Comparison of ENCODE assay signal across 8 mouse cellular contexts in genomic region chr13:64400801-64401361, GRCm38 (mm10). TPM values are rescaled to one million over a fixed set of nuclear protein-coding genes. Genes with fewer than 3 reads are reported as not detected.
DNase-seq lines count a peak whose midpoint lies in the region; ATAC-seq and TF ChIP-seq lines count a peak whose summit lies in the region.

No protein-coding gene starts in this region.

- TF ChIP-seq POLR2A in brain, embryonic 14.5 days (IDR thresholded peaks at IDR 0.05; ENCODE audit: borderline replicate concordance, extremely low read depth, insufficient read depth, insufficient read length, poor library complexity, severe bottlenecking), result no peak
- TF ChIP-seq POLR2A in limb, embryonic 14.5 days (IDR thresholded peaks at IDR 0.05; ENCODE audit: borderline replicate concordance, extremely low read depth, insufficient read depth, insufficient read length), result no peak

- H3K4me2 ChIP-seq in heart, embryonic 12.5 days, result peak overlapping the region; percentile 22; the same call in 1 of the 2 replicates
- H3K4me2 ChIP-seq in limb, embryonic 14.5 days (replicated peaks; ENCODE audit: low read depth, low read length, severe bottlenecking), result no peak overlapping the region

- no peaks in the 10 kb centered on the region for H3K36me3 ChIP-seq in heart, embryonic 10.5 days
- H3K36me3 ChIP-seq in heart, embryonic 12.5 days, result no peaks in the 10 kb centered on the region
- H3K36me3 ChIP-seq in limb, embryonic 14.5 days (ENCODE audit: control insufficient read depth, insufficient read depth, low read length), result no peaks in the 10 kb centered on the region
- no peaks in the 10 kb centered on the region for H3K36me3 ChIP-seq in midbrain, embryonic 10.5 days

- H3K4me1 ChIP-seq in heart, embryonic 10.5 days, result peaks cover 3% of the 10 kb centered on the region; the same call in 1 of the 2 replicates
- peaks cover 16% of the 10 kb centered on the region; the same call in 1 of the 2 replicates for H3K4me1 ChIP-seq in heart, embryonic 12.5 days (replicated peaks)
- 0 out of 2 replicates have a peak, but pooled peaks cover 5% of the 10 kb centered on the region for H3K4me1 ChIP-seq in limb, embryonic 14.5 days (ENCODE audit: control insufficient read depth, insufficient read depth, low read length)
- no peaks in the 10 kb centered on the region for H3K4me1 ChIP-seq in midbrain, embryonic 10.5 days

- WGBS in heart, embryonic 10.5 days, result 49% methylated on average over 7 of the region's 7 CpGs
- WGBS in heart, embryonic 12.5 days, result 43% methylated on average over 7 of the region's 7 CpGs
- WGBS in limb, embryonic 14.5 days, result 30% methylated on average over 7 of the region's 7 CpGs
- WGBS in midbrain, embryonic 10.5 days, result 75% methylated on average over 7 of the region's 7 CpGs

- H3K9ac ChIP-seq in heart, embryonic 12.5 days, result no peak overlapping the region
- no peak overlapping the region for H3K9ac ChIP-seq in limb, embryonic 14.5 days (ENCODE audit: low read depth, low read length, severe bottlenecking)

- no peaks in the 10 kb centered on the region for H3K27me3 ChIP-seq in heart, embryonic 10.5 days (ENCODE audit: insufficient read depth, poor library complexity, severe bottlenecking)
- H3K27me3 ChIP-seq in heart, embryonic 12.5 days (replicated peaks), result no peaks in the 10 kb centered on the region
- H3K27me3 ChIP-seq in limb, embryonic 14.5 days (ENCODE audit: control insufficient read depth, insufficient read depth, low read length), result no peaks in the 10 kb centered on the region
- no peaks in the 10 kb centered on the region for H3K27me3 ChIP-seq in midbrain, embryonic 10.5 days (ENCODE audit: low read depth, poor library complexity, severe bottlenecking)

- no peak for ATAC-seq in heart, embryonic 12.5 days (ENCODE audit: insufficient number of reproducible peaks, low FRiP score)
- ATAC-seq in limb, embryonic 14.5 days (ENCODE audit: low FRiP score, low read depth), result peak; percentile 71

- H3K27ac ChIP-seq in heart, embryonic 10.5 days, result no peak overlapping the region; the same call in 1 of the 2 replicates
- H3K27ac ChIP-seq in heart, embryonic 12.5 days (ENCODE audit: poor library complexity, severe bottlenecking), result peak overlapping the region; percentile 57
- no peak overlapping the region; the same call in 1 of the 2 replicates for H3K27ac ChIP-seq in limb, embryonic 14.5 days (replicated peaks; ENCODE audit: low read depth, low read length)
- no peak overlapping the region for H3K27ac ChIP-seq in midbrain, embryonic 10.5 days (replicated peaks)

- H3K9me3 ChIP-seq in heart, embryonic 10.5 days, result no peaks in the 10 kb centered on the region
- H3K9me3 ChIP-seq in heart, embryonic 12.5 days (replicated peaks), result no peaks in the 10 kb centered on the region
- no peaks in the 10 kb centered on the region for H3K9me3 ChIP-seq in limb, embryonic 14.5 days (ENCODE audit: control insufficient read depth, low read length)
- H3K9me3 ChIP-seq in midbrain, embryonic 10.5 days (replicated peaks), result no peaks in the 10 kb centered on the region

- TF ChIP-seq CTCF in brain, embryonic 14.5 days (IDR thresholded peaks at IDR 0.05; ENCODE audit: borderline replicate concordance, extremely low read depth, insufficient read depth, insufficient read length), result no peak

- peak; percentile 97 for DNase-seq in heart, adult 11 months
- DNase-seq in heart, embryonic 10.5 days (ENCODE audit: low spot score), result no peak
- DNase-seq in brain, embryonic 14.5 days (ENCODE audit: low read depth), result peak; percentile 43
- DNase-seq in limb, embryonic 14.5 days (ENCODE audit: low spot score), result peak; percentile 49
- no peak for DNase-seq in cerebellum, adult 18-20 months
- no peak for DNase-seq in midbrain, embryonic 10.5 days (ENCODE audit: low spot score)
- no peak for DNase-seq in layer of hippocampus, postnatal 25 days (ENCODE audit: extremely low spot score in 1 of 2, low spot score in 1 of 2)

- no peak overlapping the region for H3K4me3 ChIP-seq in heart, embryonic 10.5 days
- no peak overlapping the region for H3K4me3 ChIP-seq in heart, embryonic 12.5 days
- H3K4me3 ChIP-seq in limb, embryonic 14.5 days (replicated peaks; ENCODE audit: low read length), result no peak overlapping the region
- no peak overlapping the region for H3K4me3 ChIP-seq in midbrain, embryonic 10.5 days

RNA-seq across cellular contexts. Expression of gene Ctsl, which starts 30.2 kb away (rescaled TPM):
- polyA plus RNA-seq in heart, embryonic 10.5 days (2016; fragmentation: Nextera tagmentation; extraction: Ambion mirVana), result 240 and 241 TPM in 2 replicates
- 50.2 and 83.3 TPM in 2 replicates for polyA plus RNA-seq in brain, embryonic 14.5 days (2012; rRNA removed)
- 266 and 280 TPM in 2 replicates for polyA plus RNA-seq in heart, embryonic 12.5 days (2016; fragmentation: Nextera tagmentation; extraction: Ambion mirVana)
- polyA plus RNA-seq in limb, embryonic 14.5 days (2012; rRNA removed), result 113 and 161 TPM in 2 replicates
- 228 and 249 TPM in 2 replicates for polyA plus RNA-seq in limb, embryonic 14.5 days (2014; fragmentation: Nextera tagmentation; extraction: Ambion mirVana)
- 143 and 159 TPM in 2 replicates for polyA plus RNA-seq in midbrain, embryonic 10.5 days (2016; fragmentation: Nextera tagmentation; extraction: Ambion mirVana)
- total RNA-seq in layer of hippocampus, postnatal 25 days (2021), result 100 to 1,000 TPM; 119 to 130 TPM

RNA-seq across cellular contexts. Expression of gene Cdk20, which starts 31.2 kb away (rescaled TPM):
- 4.1 and 6.2 TPM in 2 replicates for polyA plus RNA-seq in heart, embryonic 10.5 days (2016; fragmentation: Nextera tagmentation; extraction: Ambion mirVana)
- 23.7 and 26.9 TPM in 2 replicates for polyA plus RNA-seq in brain, embryonic 14.5 days (2012; rRNA removed)
- 3.9 and 4.0 TPM in 2 replicates for polyA plus RNA-seq in heart, embryonic 12.5 days (2016; fragmentation: Nextera tagmentation; extraction: Ambion mirVana)
- polyA plus RNA-seq in limb, embryonic 14.5 days (2012; rRNA removed), result 19.9 and 26.0 TPM in 2 replicates
- polyA plus RNA-seq in limb, embryonic 14.5 days (2014; fragmentation: Nextera tagmentation; extraction: Ambion mirVana), result 12.3 and 15.2 TPM in 2 replicates
- polyA plus RNA-seq in midbrain, embryonic 10.5 days (2016; fragmentation: Nextera tagmentation; extraction: Ambion mirVana), result 9.7 and 10.9 TPM in 2 replicates
- 10 to 100 TPM; 10.2 to 10.5 TPM for total RNA-seq in layer of hippocampus, postnatal 25 days (2021)

Comparison
In these comparisons a context has a peak if more than half of its experiments do, and no peak if none do; other contexts are left out.
1. DNase-seq: peak in heart, adult 11 months (single experiment), brain, embryonic 14.5 days (single experiment) and limb, embryonic 14.5 days (single experiment); none in heart, embryonic 10.5 days (single experiment), cerebellum, adult 18-20 months (0 of 2), midbrain, embryonic 10.5 days (single experiment) and layer of hippocampus, postnatal 25 days (0 of 2).